Mouse (Mus musculus) G1E (cell line): ENCODE results near the gene Rbp7.

Experiments used
- CTCF ChIP-seq: IDR thresholded peaks from 2 replicates; pipeline ENCODE4 v1.5.1; 2012; ENCODE audit warnings: low read depth, low read length, inconsistent platforms, mixed read lengths
- GATA2 ChIP-seq: IDR thresholded peaks from 2 replicates; pipeline ENCODE4 v1.6.1; 2012; ENCODE audit warnings: low read depth, low read length, inconsistent platforms, borderline replicate concordance
- POLR2AphosphoS5 ChIP-seq: IDR thresholded peaks from 2 replicates; pipeline ENCODE4 v1.6.1; 2012; ENCODE audit warnings: low read depth, low read length, inconsistent platforms; ENCODE audit not compliant: insufficient replicate concordance

DNA sequence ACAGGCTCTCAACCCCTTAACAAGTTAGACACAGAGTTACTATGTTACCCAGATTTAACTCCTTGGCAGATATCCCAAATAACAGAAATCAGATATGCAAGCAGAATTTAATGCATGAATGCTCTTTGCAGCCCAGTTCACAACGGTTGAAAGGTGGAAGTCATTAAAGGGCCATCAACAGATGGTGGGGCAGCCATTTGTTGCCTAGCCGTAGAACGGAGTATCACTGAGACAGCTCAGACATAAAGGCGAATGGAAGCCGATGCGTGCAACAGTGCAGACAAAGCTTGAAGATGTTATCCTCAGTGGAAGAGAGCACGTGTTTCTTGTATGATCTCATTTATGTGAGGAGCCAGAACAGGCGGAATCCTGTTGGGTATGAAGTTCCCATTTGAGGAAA, 14.2 kb downstream of the Rbp7 start:
- TF ChIP-seq POLR2AphosphoS5 (no peak), CTCF (no peak), GATA2 (no peak)
